In the genomic region with DNA sequence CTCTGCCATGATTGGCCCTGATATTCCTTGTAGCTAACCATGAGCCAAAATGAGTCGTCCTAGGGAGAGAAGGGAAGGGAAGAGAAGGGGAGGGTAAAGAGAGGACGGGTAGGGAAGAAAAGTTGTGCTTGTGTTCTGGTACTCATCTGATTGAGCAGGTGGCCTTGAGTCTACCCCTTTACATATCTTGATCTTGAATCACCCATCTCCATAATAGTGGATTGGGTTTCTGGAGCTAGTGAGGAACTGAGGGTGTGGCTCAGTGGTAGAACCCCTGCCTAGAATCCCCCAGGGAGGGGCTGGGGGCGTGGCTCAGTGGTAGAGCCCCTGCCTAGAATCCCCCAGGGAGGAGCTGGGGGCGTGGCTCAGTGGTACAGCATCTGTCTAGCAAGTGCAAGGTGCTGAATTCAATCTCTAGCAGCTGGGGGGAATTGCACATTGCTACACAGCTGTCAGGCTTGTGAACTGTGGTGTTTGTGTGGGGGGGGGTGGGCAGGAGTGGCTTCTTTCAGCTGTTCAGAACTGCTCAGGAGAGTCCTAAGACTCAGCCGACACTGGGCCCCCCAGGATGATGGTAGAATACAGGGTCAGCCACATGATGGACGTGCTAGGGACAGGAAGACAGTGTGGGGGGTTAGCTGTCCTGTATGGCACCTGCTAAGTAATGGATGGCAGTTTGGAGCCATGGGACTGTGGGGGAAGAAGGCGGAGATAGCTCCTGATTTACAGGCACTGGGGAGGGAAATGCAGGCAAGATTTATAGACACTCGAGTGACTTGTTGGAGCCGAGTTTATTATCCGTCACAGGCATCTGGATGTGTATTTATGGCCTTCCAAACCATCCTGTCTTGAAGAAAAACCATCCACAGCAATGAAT, we compare ENCODE assay signal across 35 mouse cellular contexts. TPM values are rescaled to one million over a fixed set of nuclear protein-coding genes. Genes with fewer than 3 reads are reported as not detected.
A peak's percentile ranks its signal among the peaks of the same experiment; 100 is the strongest.
DNase-seq lines count a peak whose midpoint lies in the region; ATAC-seq and TF ChIP-seq lines count a peak whose summit lies in the region.
"Had no signal": no experiment of that assay in that cellular context is flagged by ENCODE, and none has a peak within 500 bp of the region (broad histone marks: within the 10 kb centered on the region; RNA-seq: fewer than 3 reads in every experiment).

No protein-coding gene starts in this region.

- peaks cover 9% of the 10 kb centered on the region for H3K4me1 ChIP-seq in limb, embryonic 14.5 days (ENCODE audit: control insufficient read depth, insufficient read depth, low read length)
- H3K4me1 ChIP-seq in limb, embryonic 10.5 days: peaks cover 21% of the 10 kb centered on the region
- peaks cover 9% of the 10 kb centered on the region; the same call in 1 of the 2 replicates for H3K4me1 ChIP-seq in neural tube, embryonic 14.5 days (ENCODE audit: control insufficient read depth, insufficient read depth, low read length)
- H3K4me1 ChIP-seq: liver, embryonic 13.5 days; stomach, embryonic 15.5 days had no signal

- ATAC-seq in limb, embryonic 14.5 days (ENCODE audit: low FRiP score, low read depth): peak; percentile 66
- peak; percentile 58 for ATAC-seq in neural tube, embryonic 14.5 days (ENCODE audit: low read depth)
- no peak for ATAC-seq in erythroid progenitor cell, adult 5-6 weeks (replicated peaks; ENCODE audit: low FRiP score, poor library complexity, severe bottlenecking)
- ATAC-seq: activated CD4-positive, CD25-positive, alpha-beta regulatory T cell, adult 4 months; CD4-positive, CD25-positive, alpha-beta regulatory T cell, adult 4 months; forebrain, postnatal 0 days; Patski had no signal

- peak; percentile 26 for DNase-seq in embryo, embryonic 11.5 days (ENCODE audit: low read depth, low spot score)
- DNase-seq in embryo, embryonic 9.5 days (ENCODE audit: extremely low spot score): no peak
- DNase-seq in limb, embryonic 14.5 days (ENCODE audit: low spot score): no peak
- DNase-seq in limb, embryonic 10.5 days (ENCODE audit: low spot score): no peak
- no peak for DNase-seq in Muller cell, postnatal 12 days (ENCODE audit: inconsistent ontology term)
- DNase-seq: adrenal gland, adult 8-10 months; cerebellum, adult 11-12 months; embryo, embryonic 11 days; forebrain, postnatal 0 days; gastrocnemius, adult 2 months; heart, postnatal 4 days; kidney, postnatal 14 days; liver, embryonic 13.5 days; lung, adult 2 months; lung, postnatal 14 days; thymus, adult 18-20 months; thymus, postnatal 36 days had no signal

- no peak overlapping the region for H3K4me2 ChIP-seq in limb, embryonic 14.5 days (replicated peaks; ENCODE audit: low read depth, low read length, severe bottlenecking)
- H3K4me2 ChIP-seq in neural tube, embryonic 14.5 days (ENCODE audit: low read depth, low read length): no peak overlapping the region
- H3K4me2 ChIP-seq: heart, embryonic 15.5 days; hindbrain, embryonic 14.5 days; limb, embryonic 13.5 days; liver, embryonic 13.5 days; midbrain, embryonic 12.5 days; stomach, embryonic 15.5 days had no signal

- H3K27ac ChIP-seq in limb, embryonic 14.5 days (replicated peaks; ENCODE audit: low read depth, low read length): no peak overlapping the region
- no peak overlapping the region for H3K27ac ChIP-seq in limb, embryonic 10.5 days
- peak overlapping the region; percentile 55 for H3K27ac ChIP-seq in neural tube, embryonic 14.5 days (ENCODE audit: low read depth, low read length)
- H3K27ac ChIP-seq: gastrocnemius, adult 2 months; heart, embryonic 15.5 days; hindbrain, embryonic 14.5 days; limb, embryonic 13.5 days; liver, embryonic 13.5 days; midbrain, embryonic 12.5 days; stomach, embryonic 15.5 days had no signal

- no peaks in the 10 kb centered on the region for H3K36me3 ChIP-seq in limb, embryonic 14.5 days (ENCODE audit: control insufficient read depth, insufficient read depth, low read length)
- no peaks in the 10 kb centered on the region for H3K36me3 ChIP-seq in limb, embryonic 10.5 days
- no peaks in the 10 kb centered on the region for H3K36me3 ChIP-seq in neural tube, embryonic 14.5 days (ENCODE audit: control insufficient read depth, insufficient read depth, low read length)
- H3K36me3 ChIP-seq: heart, embryonic 15.5 days; limb, embryonic 13.5 days; liver, embryonic 13.5 days; midbrain, embryonic 12.5 days; stomach, embryonic 15.5 days had no signal

- H3K9ac ChIP-seq in limb, embryonic 14.5 days (ENCODE audit: low read depth, low read length, severe bottlenecking): no peak overlapping the region
- H3K9ac ChIP-seq in neural tube, embryonic 14.5 days (replicated peaks; ENCODE audit: low read depth, low read length): no peak overlapping the region
- H3K9ac ChIP-seq: forebrain, postnatal 0 days; heart, embryonic 15.5 days; hindbrain, embryonic 14.5 days; limb, embryonic 13.5 days; liver, embryonic 13.5 days; midbrain, embryonic 12.5 days; stomach, embryonic 15.5 days had no signal

- H3K9me3 ChIP-seq in limb, embryonic 14.5 days (ENCODE audit: control insufficient read depth, low read length): no peaks in the 10 kb centered on the region
- H3K9me3 ChIP-seq in limb, embryonic 10.5 days (replicated peaks): no peaks in the 10 kb centered on the region
- H3K9me3 ChIP-seq in neural tube, embryonic 14.5 days (ENCODE audit: control insufficient read depth, low read length): no peaks in the 10 kb centered on the region
- H3K9me3 ChIP-seq: heart, embryonic 15.5 days; limb, embryonic 13.5 days; liver, embryonic 13.5 days; midbrain, embryonic 12.5 days; stomach, embryonic 15.5 days had no signal

- no peaks in the 10 kb centered on the region; the same call in none of the 2 replicates for H3K27me3 ChIP-seq in limb, embryonic 14.5 days (ENCODE audit: control insufficient read depth, insufficient read depth, low read length)
- H3K27me3 ChIP-seq in limb, embryonic 10.5 days (ENCODE audit: low read depth, poor library complexity, severe bottlenecking): peaks cover 28% of the 10 kb centered on the region
- no peaks in the 10 kb centered on the region for H3K27me3 ChIP-seq in neural tube, embryonic 14.5 days (ENCODE audit: control insufficient read depth, insufficient read depth, low read length)
- H3K27me3 ChIP-seq: Patski; stomach, embryonic 15.5 days had no signal

- TF ChIP-seq POLR2A in limb, embryonic 14.5 days (IDR thresholded peaks at IDR 0.05; ENCODE audit: borderline replicate concordance, extremely low read depth, insufficient read depth, insufficient read length): no peak

- H3K4me3 ChIP-seq in limb, embryonic 14.5 days (replicated peaks; ENCODE audit: low read length): no peak overlapping the region
- H3K4me3 ChIP-seq in limb, embryonic 10.5 days: no peak overlapping the region
- H3K4me3 ChIP-seq in neural tube, embryonic 14.5 days (ENCODE audit: low read depth, low read length): no peak overlapping the region
- H3K4me3 ChIP-seq: gastrocnemius, adult 2 months; heart, embryonic 15.5 days; limb, embryonic 13.5 days; liver, embryonic 13.5 days; midbrain, embryonic 12.5 days; stomach, embryonic 15.5 days had no signal

- WGBS in limb, embryonic 14.5 days: 29% methylated on average over 10 of the region's 10 CpGs
- WGBS in limb, embryonic 10.5 days: 56% methylated on average over 10 of the region's 10 CpGs
- WGBS in neural tube, embryonic 14.5 days: 31% methylated on average over 10 of the region's 10 CpGs

RNA-seq across cellular contexts. Expression of a gene that starts 24.0 kb away (rescaled TPM):
- polyA plus RNA-seq in limb, embryonic 14.5 days (2012; rRNA removed): not detected in 2 replicates
- not detected in 2 replicates for polyA plus RNA-seq in limb, embryonic 14.5 days (2014; fragmentation: Nextera tagmentation; extraction: Ambion mirVana)
- not detected in 2 replicates for polyA plus RNA-seq in limb, embryonic 10.5 days (2016; fragmentation: Nextera tagmentation; extraction: Ambion mirVana)
- not detected in 2 replicates for polyA plus RNA-seq in neural tube, embryonic 14.5 days (2014; fragmentation: Nextera tagmentation; extraction: Ambion mirVana)
- not detected in 2 replicates for total RNA-seq in erythroid progenitor cell, adult 5-6 weeks (2015; ENCODE audit: low replicate concordance)
- total RNA-seq in erythroid progenitor cell, adult 5-6 weeks (2017; ENCODE audit: low replicate concordance): not detected in 2 replicates
- total RNA-seq: adrenal gland, adult 8-10 months; ES-E14; forebrain, postnatal 0 days; heart, postnatal 4 days; layer of hippocampus, adult 18-20 months; layer of hippocampus, postnatal 25 days; left cerebral cortex, postnatal 10 days; monocyte, adult 5-6 weeks; neutrophil, adult 5-6 weeks had no signal
- polyA plus RNA-seq: forebrain, embryonic 11.5 days; forebrain, postnatal 0 days; hindbrain, embryonic 14.5 days; intestine, embryonic 14.5 days; limb, embryonic 13.5 days; liver, embryonic 13.5 days; lung, adult 2 months; midbrain, embryonic 12.5 days; Patski had no signal
